ENCODE assay signal across 8 mouse cellular contexts in the genomic region with DNA sequence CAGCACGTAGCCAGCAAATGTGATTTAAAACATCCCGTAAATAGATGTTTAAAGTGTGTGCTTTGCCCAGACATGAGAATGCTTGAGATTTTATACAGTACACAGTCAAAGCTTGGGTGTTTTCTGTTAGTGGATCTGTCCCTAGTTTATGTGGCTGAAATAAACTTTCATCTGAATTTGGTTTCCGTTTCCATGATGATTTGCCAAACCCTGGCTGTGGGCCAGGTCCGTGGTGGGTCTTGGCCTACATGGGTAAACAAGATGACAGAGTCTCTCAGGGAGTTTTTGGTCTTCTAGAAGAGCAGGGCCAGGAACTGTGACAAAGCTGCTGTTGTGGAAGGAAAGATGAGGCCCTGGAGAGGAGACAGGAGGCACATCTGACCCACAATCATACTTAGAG.
DNase-seq lines count a peak whose midpoint lies in the region; ATAC-seq and TF ChIP-seq lines count a peak whose summit lies in the region.

No protein-coding gene starts in this region.

- peak; percentile 21 for DNase-seq in midbrain, postnatal 0 days (ENCODE audit: low spot score)
- no peak for DNase-seq in midbrain, embryonic 14.5 days
- DNase-seq in adipocyte (ENCODE audit: low spot score) = peak; percentile 87
- DNase-seq in layer of hippocampus, adult 11-12 months (ENCODE audit: low spot score) = no peak
- no peak for DNase-seq in forebrain, embryonic 10.5 days (ENCODE audit: extremely low spot score, low spot score)
- DNase-seq in liver = no peak

- no peaks in the 10 kb centered on the region for H3K27me3 ChIP-seq in midbrain, postnatal 0 days (ENCODE audit: insufficient read depth, low read length)
- no peaks in the 10 kb centered on the region for H3K27me3 ChIP-seq in midbrain, embryonic 14.5 days (ENCODE audit: control insufficient read depth, insufficient read depth, low read length)
- H3K27me3 ChIP-seq in heart, embryonic 13.5 days (replicated peaks) = no peaks in the 10 kb centered on the region
- H3K27me3 ChIP-seq in lung, embryonic 16.5 days (ENCODE audit: control insufficient read depth, insufficient read depth, low read depth, low read length) = no peaks in the 10 kb centered on the region
- no peaks in the 10 kb centered on the region for H3K27me3 ChIP-seq in forebrain, embryonic 10.5 days (ENCODE audit: poor library complexity, severe bottlenecking)

- no peaks in the 10 kb centered on the region for H3K36me3 ChIP-seq in midbrain, postnatal 0 days (ENCODE audit: insufficient read depth, low read length)
- H3K36me3 ChIP-seq in midbrain, embryonic 14.5 days (ENCODE audit: control insufficient read depth, insufficient read depth, low read length) = no peaks in the 10 kb centered on the region
- H3K36me3 ChIP-seq in heart, embryonic 13.5 days = no peaks in the 10 kb centered on the region
- H3K36me3 ChIP-seq in lung, embryonic 16.5 days (ENCODE audit: control insufficient read depth, insufficient read depth, low read length) = no peaks in the 10 kb centered on the region
- H3K36me3 ChIP-seq in forebrain, embryonic 10.5 days (replicated peaks) = no peaks in the 10 kb centered on the region

- no peak overlapping the region for H3K4me2 ChIP-seq in midbrain, postnatal 0 days (ENCODE audit: low read depth, low read length, poor library complexity, severe bottlenecking)
- H3K4me2 ChIP-seq in midbrain, embryonic 14.5 days (ENCODE audit: low read length) = no peak overlapping the region
- H3K4me2 ChIP-seq in heart, embryonic 13.5 days = no peak overlapping the region
- no peak overlapping the region for H3K4me2 ChIP-seq in lung, embryonic 16.5 days (ENCODE audit: low read depth, low read length)

- H3K9me3 ChIP-seq in midbrain, postnatal 0 days (ENCODE audit: low read length) = no peaks in the 10 kb centered on the region
- H3K9me3 ChIP-seq in midbrain, embryonic 14.5 days (ENCODE audit: control insufficient read depth, low read length) = no peaks in the 10 kb centered on the region
- H3K9me3 ChIP-seq in heart, embryonic 13.5 days = no peaks in the 10 kb centered on the region
- no peaks in the 10 kb centered on the region for H3K9me3 ChIP-seq in lung, embryonic 16.5 days (ENCODE audit: control insufficient read depth, low read length)
- H3K9me3 ChIP-seq in forebrain, embryonic 10.5 days = no peaks in the 10 kb centered on the region

- TF ChIP-seq CTCF in midbrain, postnatal 0 days (IDR thresholded peaks at IDR 0.05) = no peak

- H3K27ac ChIP-seq in midbrain, postnatal 0 days (ENCODE audit: low read depth, low read length) = no peak overlapping the region
- H3K27ac ChIP-seq in midbrain, embryonic 14.5 days (replicated peaks; ENCODE audit: low read depth, low read length) = no peak overlapping the region
- H3K27ac ChIP-seq in heart, embryonic 13.5 days (replicated peaks) = 0 out of 2 replicates have a peak overlapping the region, but pooled peaks have one; percentile 5
- peak overlapping the region; percentile 73 for H3K27ac ChIP-seq in lung, embryonic 16.5 days (ENCODE audit: low read length)
- no peak overlapping the region for H3K27ac ChIP-seq in forebrain, embryonic 10.5 days

- no peak overlapping the region for H3K9ac ChIP-seq in midbrain, postnatal 0 days (replicated peaks; ENCODE audit: low read length, poor library complexity, severe bottlenecking)
- H3K9ac ChIP-seq in midbrain, embryonic 14.5 days (replicated peaks; ENCODE audit: low read length) = no peak overlapping the region
- no peak overlapping the region for H3K9ac ChIP-seq in heart, embryonic 13.5 days
- H3K9ac ChIP-seq in lung, embryonic 16.5 days (ENCODE audit: low read length) = no peak overlapping the region

- no peak overlapping the region for H3K4me3 ChIP-seq in midbrain, postnatal 0 days (ENCODE audit: low read depth, low read length)
- no peak overlapping the region for H3K4me3 ChIP-seq in midbrain, embryonic 14.5 days (replicated peaks; ENCODE audit: low read depth, low read length)
- no peak overlapping the region for H3K4me3 ChIP-seq in heart, embryonic 13.5 days
- no peak overlapping the region for H3K4me3 ChIP-seq in lung, embryonic 16.5 days (ENCODE audit: low read length)
- H3K4me3 ChIP-seq in forebrain, embryonic 10.5 days = no peak overlapping the region

- H3K4me1 ChIP-seq in midbrain, postnatal 0 days (ENCODE audit: insufficient read depth, low read length) = no peaks in the 10 kb centered on the region
- no peaks in the 10 kb centered on the region for H3K4me1 ChIP-seq in midbrain, embryonic 14.5 days (ENCODE audit: control insufficient read depth, insufficient read depth, low read length)
- H3K4me1 ChIP-seq in heart, embryonic 13.5 days = peaks cover 71% of the 10 kb centered on the region
- peaks cover 21% of the 10 kb centered on the region for H3K4me1 ChIP-seq in lung, embryonic 16.5 days (replicated peaks; ENCODE audit: control insufficient read depth, insufficient read depth, low read length)
- peaks cover 30% of the 10 kb centered on the region for H3K4me1 ChIP-seq in forebrain, embryonic 10.5 days

- ATAC-seq in midbrain, postnatal 0 days (ENCODE audit: low FRiP score) = no peak
- no peak for ATAC-seq in midbrain, embryonic 14.5 days (ENCODE audit: low FRiP score, low TSS enrichment)
- ATAC-seq in heart, embryonic 13.5 days (ENCODE audit: extremely low read depth, insufficient number of reproducible peaks, low FRiP score, low TSS enrichment) = no peak
- ATAC-seq in lung, embryonic 16.5 days (ENCODE audit: low read depth) = peak; percentile 71

- 83% methylated on average over 4 of the region's 4 CpGs for WGBS in midbrain, postnatal 0 days
- WGBS in midbrain, embryonic 14.5 days = 90% methylated on average over 4 of the region's 4 CpGs
- 75% methylated on average over 4 of the region's 4 CpGs for WGBS in heart, embryonic 13.5 days
- 41% methylated on average over 4 of the region's 4 CpGs for WGBS in lung, embryonic 16.5 days
- WGBS in forebrain, embryonic 10.5 days = 95% methylated on average over 4 of the region's 4 CpGs

Comparison
In these comparisons a context has a peak if more than half of its experiments do, and no peak if none do; other contexts are left out.
1. DNase-seq: peak in midbrain, postnatal 0 days (single experiment) and adipocyte (single experiment); none in midbrain, embryonic 14.5 days (single experiment), layer of hippocampus, adult 11-12 months (single experiment), forebrain, embryonic 10.5 days (single experiment) and liver (single experiment).
2. H3K27ac ChIP-seq: peak in heart, embryonic 13.5 days (single experiment) and lung, embryonic 16.5 days (single experiment); none in midbrain, postnatal 0 days (single experiment), midbrain, embryonic 14.5 days (single experiment) and forebrain, embryonic 10.5 days (single experiment).